Mouse (Mus musculus) CH12.LX (cell line): ENCODE results near the gene Mysm1. TPM values are rescaled to one million over a fixed set of nuclear protein-coding genes. Genes with fewer than 3 reads are reported as not detected.
A peak's percentile ranks its signal among the peaks of the same experiment; 100 is the strongest.

Source experiments
- DNase-seq: peaks from one replicate; pipeline ENCODE4 v3.0.0-alpha.2; 2013; ENCODE audit errors: extremely low read depth
- H3K27ac ChIP-seq: 2 replicates; pipeline ENCODE4 v1.5.1; 2012; ENCODE audit warnings: low read depth, mild to moderate bottlenecking, control low read depth, moderate library complexity; ENCODE audit not compliant: insufficient read depth
- H3K27me3 ChIP-seq: replicated peaks from 2 replicates; pipeline ENCODE3; 2012; ENCODE audit warnings: inconsistent platforms
- H3K36me3 ChIP-seq, 2 experiments: replicated peaks in 1 of 2; 2 replicates each; pipeline versions ENCODE3 to v1.6.1; 2012; ENCODE audit warnings: inconsistent platforms in 1 of 2, low read length in 1 of 2, mild to moderate bottlenecking in 1 of 2, mixed read lengths in 1 of 2, moderate library complexity in 1 of 2; ENCODE audit not compliant: control insufficient read depth in 1 of 2, insufficient read depth in 1 of 2
- H3K4me1 ChIP-seq, 2 experiments: 2 replicates each; pipeline ENCODE4 v1.6.1; 2012; ENCODE audit warnings: inconsistent platforms in 1 of 2, moderate library complexity in 1 of 2; ENCODE audit not compliant: insufficient read depth in 2 of 2, control insufficient read depth in 1 of 2
- H3K4me2 ChIP-seq: 2 replicates; pipeline ENCODE4 v1.6.1; 2012; ENCODE audit warnings: low read depth, mild to moderate bottlenecking, control low read depth; ENCODE audit not compliant: poor library complexity, insufficient read depth, severe bottlenecking
- H3K4me3 ChIP-seq, 3 experiments: fragments of 150-350 bp in 1 of 3; sonication (generic) in 1 of 3; replicated peaks in 1 of 3; 2 replicates each; pipeline versions ENCODE3 to v1.5.1; 2011 to 2012; ENCODE audit warnings: low read depth in 2 of 3, low read length in 2 of 3, mild to moderate bottlenecking in 2 of 3, moderate library complexity in 2 of 3, control low read depth in 1 of 3, improper control_type of control experiment in 1 of 3, inconsistent platforms in 1 of 3, mixed read lengths in 1 of 3; ENCODE audit not compliant: poor library complexity in 1 of 3
- H3K79me2 ChIP-seq: replicated peaks from 2 replicates; pipeline ENCODE4 v1.6.1; 2012; ENCODE audit warnings: mild to moderate bottlenecking, moderate library complexity; ENCODE audit not compliant: control insufficient read depth, poor library complexity, insufficient read depth, severe bottlenecking; ENCODE audit errors: extremely low read depth
- H3K9ac ChIP-seq: 2 replicates; pipeline ENCODE4 v1.6.1; 2012; ENCODE audit warnings: low read depth, mild to moderate bottlenecking, control low read depth, moderate library complexity; ENCODE audit not compliant: insufficient read depth
- H3K9me3 ChIP-seq: replicated peaks from 2 replicates; pipeline ENCODE3; 2012; ENCODE audit warnings: low read length, inconsistent platforms, mixed read lengths
- KAT2A ChIP-seq: IDR thresholded peaks from 2 replicates; pipeline ENCODE4 v1.6.1; 2012; ENCODE audit warnings: low read length, improper control_type of control experiment, inconsistent platforms; ENCODE audit not compliant: insufficient replicate concordance
- MEF2A ChIP-seq: IDR thresholded peaks from 2 replicates; pipeline ENCODE4 v1.6.1; 2014; ENCODE audit warnings: low read depth, mild to moderate bottlenecking, inconsistent platforms, low read length, improper control_type of control experiment, borderline replicate concordance
- MYC ChIP-seq: IDR thresholded peaks from 2 replicates; pipeline ENCODE4 v1.6.1; 2011; ENCODE audit warnings: low read depth, mild to moderate bottlenecking, improper control_type of control experiment, low read length
- NELFE ChIP-seq: IDR thresholded peaks from 2 replicates; pipeline ENCODE4 v1.6.1; 2011; ENCODE audit warnings: low read depth, low read length, improper control_type of control experiment
- NRF1 ChIP-seq: IDR thresholded peaks from 2 replicates; pipeline ENCODE4 v1.6.1; 2014; ENCODE audit warnings: low read depth, mild to moderate bottlenecking, inconsistent platforms, low read length, improper control_type of control experiment, moderate library complexity
- RCOR1 ChIP-seq: conservative IDR thresholded peaks from 2 replicates; pipeline ENCODE4 v1.6.1; 2012; ENCODE audit warnings: low read depth, mild to moderate bottlenecking, inconsistent platforms, low read length, improper control_type of control experiment
- TCF12 ChIP-seq: IDR thresholded peaks from 2 replicates; pipeline ENCODE4 v1.6.1; 2014; ENCODE audit warnings: low read depth, mild to moderate bottlenecking, inconsistent platforms, low read length, improper control_type of control experiment
- dilution Hi-C: fragments of 300-500 bp; cut with MboI; formaldehyde crosslinking; loops from 2 replicates; pipeline ENCODE4 v1.14.3; 2020; ENCODE audit warnings: low sequenced_read_pairs; ENCODE audit not compliant: extremely low pct_unique_long_range_greater_than_20kb, extremely low pct_ligation_motif_present
- in situ Hi-C: fragments of 300-500 bp; cut with MboI; formaldehyde crosslinking; loops from 3 replicates; pipeline ENCODE4 v1.14.3; 2019; ENCODE audit warnings: low sequenced_read_pairs, low pct_ligation_motif_present, low pct_unique_long_range_greater_than_20kb, mixed read lengths
- polyA plus RNA-seq: library from polyadenylated mRNA; unstranded; fragments of >175 nt; gene quantifications from 2 replicates; pipeline ENCODE4 v1.2.1, GENCODE M21; 2012; ENCODE audit warnings: low read depth; ENCODE audit not compliant: insufficient read length
- total RNA-seq, 2 experiments: library from RNA; depleted of rRNA; stranded (reverse); fragments of 300-350 nt in 1 of 2; fragments of >200 nt in 1 of 2; gene quantifications; 2 replicates each; pipeline ENCODE4 v1.2.3; 2012 to 2014

Mysm1 gene
- total and polyA plus RNA-seq, 3 experiments: 11.5 to 15.3 (median 13.7) TPM

DNA sequence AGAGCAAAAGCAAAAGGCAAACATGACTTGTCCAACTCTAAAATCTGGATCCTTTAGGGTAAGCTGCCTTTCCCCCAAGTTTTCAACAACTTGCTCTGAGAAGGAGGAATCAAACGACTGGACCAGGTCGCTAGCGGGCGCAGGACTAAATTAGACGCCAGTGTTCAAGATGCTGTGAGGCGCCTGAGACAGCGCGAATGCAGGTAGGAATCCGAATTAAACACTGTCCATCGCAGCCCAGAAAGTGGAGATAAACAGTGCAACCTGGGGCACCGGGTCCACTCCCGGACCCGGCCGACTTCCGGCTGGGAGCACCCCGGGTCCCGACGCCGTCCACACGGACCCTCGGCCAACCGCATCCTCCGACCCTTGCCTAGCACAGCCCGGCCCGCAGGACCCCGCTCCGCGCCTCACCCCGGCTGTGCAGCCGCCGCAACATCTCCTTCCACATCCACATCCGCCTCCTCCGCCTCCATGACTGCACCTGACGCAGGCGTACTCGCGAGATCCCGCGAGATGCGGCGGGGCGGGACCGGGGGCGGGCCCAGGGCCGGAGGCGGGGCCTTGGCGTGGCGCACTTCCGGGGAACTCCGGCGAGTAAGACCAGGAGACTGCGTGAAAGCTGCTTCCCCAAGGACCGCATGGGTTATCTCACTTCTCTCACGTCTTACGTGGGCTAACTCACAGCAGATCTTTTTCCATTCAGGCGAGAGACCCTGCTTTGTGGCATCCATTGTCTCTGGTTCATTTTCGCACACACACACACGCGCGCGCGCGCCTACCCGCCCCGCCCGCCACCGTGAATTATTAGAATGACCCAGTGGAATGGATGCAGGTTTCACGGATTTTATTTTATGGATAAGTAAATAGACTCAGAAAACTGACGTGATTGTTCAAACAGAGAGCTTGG is at the start of gene Mysm1 (continued):
- TF ChIP-seq TCF12: peak; percentile 94

DNA sequence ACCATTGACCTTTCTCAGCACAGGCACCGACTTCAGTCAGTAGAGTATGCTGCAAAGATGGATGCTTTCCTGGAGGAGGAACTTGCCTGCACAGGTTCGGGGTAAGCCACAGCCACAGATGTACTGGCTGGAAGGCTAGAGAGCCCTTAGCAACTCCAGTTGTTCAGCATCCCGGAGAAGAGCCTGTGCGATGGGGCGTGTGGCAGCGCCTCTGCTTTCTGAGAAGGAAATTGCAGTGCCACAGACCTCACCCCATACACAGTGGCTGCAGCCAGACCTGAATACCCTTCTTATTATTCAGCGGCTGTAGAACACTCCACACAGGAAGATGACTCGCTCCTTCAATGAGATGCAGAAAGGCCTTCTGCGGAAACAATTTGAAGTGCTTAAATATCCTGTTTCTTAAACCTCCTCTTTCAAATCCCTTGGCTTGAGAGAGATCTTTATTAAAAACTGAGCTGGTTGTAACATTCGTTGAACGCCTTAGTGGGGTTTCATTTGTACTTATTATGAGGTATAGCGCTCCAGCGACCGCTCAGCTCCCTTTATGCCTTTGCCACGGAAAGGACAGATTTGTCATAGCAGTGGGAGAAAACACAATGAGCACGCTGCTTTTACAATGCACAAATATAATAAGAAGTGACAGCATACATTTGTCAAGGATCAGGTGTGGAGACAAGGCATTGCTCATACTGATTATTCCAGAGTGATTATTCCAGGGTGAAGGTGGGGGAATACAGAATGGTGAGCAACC is 47.1 kb upstream of the Mysm1 start:
- DNase-seq: no peak
- no peak for TF ChIP-seq MEF2A
- no peak for TF ChIP-seq RCOR1
- TF ChIP-seq, all 38 proteins: peak for 0
- Histone ChIP-seq H3K27ac (no peak overlapping the region), H3K9me3 (no peaks in the 10 kb centered on the region), H3K36me3 (no peaks in the 10 kb centered on the region), H3K4me2 (no peak overlapping the region), H3K4me1 (peaks cover 0 to 5% of the 10 kb centered on the region in 2 experiments; a peak in 1 of 4 replicates), H3K9ac (no peak overlapping the region), H3K27me3 (no peaks in the 10 kb centered on the region), H3K79me2 (no peaks in the 10 kb centered on the region), H3K4me3 (no peak overlapping the region)
- dilution Hi-C loops: no loop called here
- in situ Hi-C loops: no loop called here

DNA sequence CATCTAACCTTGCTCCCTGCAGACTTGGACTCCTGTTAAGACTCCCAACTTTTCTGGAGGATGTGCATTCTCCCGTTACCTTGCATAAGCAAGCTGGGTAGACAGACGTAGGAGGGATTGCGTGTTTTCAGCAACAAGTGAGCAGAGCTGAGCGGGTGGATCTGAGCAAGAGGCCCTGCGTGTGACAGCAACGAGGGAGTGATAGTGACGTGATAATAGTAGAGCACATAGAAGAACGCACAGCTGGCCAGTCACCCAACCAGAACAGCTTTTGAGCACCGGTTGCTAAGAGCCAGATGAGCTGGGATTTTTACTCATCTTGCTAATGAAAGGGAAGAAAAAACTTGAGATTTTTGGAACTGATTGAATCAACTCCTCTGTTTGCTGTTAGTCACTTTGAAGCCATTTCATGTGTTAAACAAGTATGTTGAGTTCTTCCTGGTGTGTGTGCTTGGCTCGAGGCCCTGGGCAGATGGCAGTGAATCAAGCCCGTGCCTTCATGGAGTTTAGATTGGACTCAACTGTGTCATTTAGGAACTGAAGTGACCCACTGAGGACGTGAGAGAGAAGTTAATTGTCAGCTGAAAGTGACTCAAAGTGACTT is 44.6 kb upstream of the Mysm1 start:
- H3K27ac ChIP-seq: no peak overlapping the region
- H3K4me2 ChIP-seq: no peak overlapping the region
- no peak for DNase-seq
- H3K9ac ChIP-seq: no peak overlapping the region
- H3K4me1 ChIP-seq: peaks cover 0 to 7% of the 10 kb centered on the region in 2 experiments; a peak in 1 of 4 replicates
- H3K36me3 ChIP-seq: no peaks in the 10 kb centered on the region
- H3K27me3 ChIP-seq: no peaks in the 10 kb centered on the region
- H3K9me3 ChIP-seq: no peaks in the 10 kb centered on the region
- no peak overlapping the region for H3K4me3 ChIP-seq
- TF ChIP-seq NRF1 (no peak), NELFE (no peak), MYC (no peak), KAT2A (no peak)
- TF ChIP-seq, all 38 proteins: peak for 0
- dilution Hi-C loops: no loop called here
- H3K79me2 ChIP-seq: no peaks in the 10 kb centered on the region
- in situ Hi-C loops: loop anchor here (25.0 kb wide), 1 partner anchor 714 kb away; no protein-coding TSS in a partner anchor
